Mouse (Mus musculus) liver, adult 2 months (tissue): ENCODE data around the gene Methig1.

Experiments
- CTCF ChIP-seq: fragments of 200-500 bp; IDR thresholded peaks from 2 replicates; pipeline ENCODE4 v1.5.1; 2011; ENCODE audit warnings: low read depth, low read length, control low read depth
- POLR2A ChIP-seq: fragments of 200-500 bp; IDR thresholded peaks from 2 replicates; pipeline ENCODE4 v1.6.1; 2011; ENCODE audit warnings: low read length, control low read depth; ENCODE audit not compliant: insufficient read depth; ENCODE audit errors: extremely low read depth

- TF ChIP-seq CTCF (no peak), POLR2A (no peak)
Measured at GRCm38 (mm10) chr15:100324021-100324591, 28.8 kb upstream of the Methig1 start.
